Mouse (Mus musculus) liver, embryonic 14.5 days (tissue): ENCODE results near the gene Ppp2r5c. TPM values are rescaled to one million over a fixed set of nuclear protein-coding genes. Genes with fewer than 3 reads are reported as not detected.

ENCODE experiments used
- ATAC-seq: fragments of 200-750 bp; cut with Nextera tagmentation; 2 replicates; pipeline ENCODE4 v1.8.0; 2017; ENCODE audit warnings: moderate number of reproducible peaks, mild to moderate bottlenecking, moderate library complexity; ENCODE audit not compliant: insufficient read depth
- DNase-seq, 3 experiments: peaks; one replicate each; pipeline ENCODE4 v3.0.0-alpha.2; 2012 to 2013; ENCODE audit warnings: low read depth in 3 of 3, low spot score in 3 of 3
- H3K27ac ChIP-seq: fragments of 300-500 bp; sonication (generic); 2 replicates; pipeline ENCODE4 v1.5.1; 2014; ENCODE audit warnings: moderate library complexity, mild to moderate bottlenecking, control low read depth, inconsistent platforms
- H3K27me3 ChIP-seq: fragments of 300-500 bp; sonication (generic); 2 replicates; pipeline ENCODE4 v1.6.1; 2014; ENCODE audit warnings: mild to moderate bottlenecking, low read length, moderate library complexity; ENCODE audit not compliant: control insufficient read depth, insufficient read depth
- H3K36me3 ChIP-seq: fragments of 300-500 bp; sonication (generic); replicated peaks from 2 replicates; pipeline ENCODE4 v1.6.1; 2014; ENCODE audit warnings: low read depth; ENCODE audit not compliant: control insufficient read depth, insufficient read depth
- H3K4me1 ChIP-seq, 2 experiments: fragments of 200-500 bp in 1 of 2; fragments of 300-500 bp in 1 of 2; sonication (generic) in 1 of 2; replicated peaks; 2 replicates each; pipeline ENCODE4 v1.6.1; 2012 to 2014; ENCODE audit warnings: antibody characterized with exemption in 1 of 2, inconsistent platforms in 1 of 2, low read length in 1 of 2; ENCODE audit not compliant: control insufficient read depth in 2 of 2, insufficient read depth in 2 of 2
- H3K4me2 ChIP-seq: fragments of 300-500 bp; sonication (generic); 2 replicates; pipeline ENCODE4 v1.6.1; 2014; ENCODE audit warnings: low read depth, mild to moderate bottlenecking, control low read depth, moderate library complexity
- H3K4me3 ChIP-seq, 2 experiments: fragments of 200-500 bp in 1 of 2; fragments of 300-500 bp in 1 of 2; sonication (generic) in 1 of 2; 2 replicates each; pipeline ENCODE4 v1.5.1; 2012 to 2014; ENCODE audit warnings: low read depth in 2 of 2, low read length in 2 of 2, mild to moderate bottlenecking in 2 of 2, control low read depth in 1 of 2, inconsistent platforms in 1 of 2, moderate library complexity in 1 of 2; ENCODE audit not compliant: insufficient read depth in 1 of 2
- H3K9ac ChIP-seq: fragments of 300-500 bp; sonication (generic); replicated peaks from 2 replicates; pipeline ENCODE4 v1.6.1; 2014; ENCODE audit warnings: mild to moderate bottlenecking, control low read depth, moderate library complexity
- H3K9me3 ChIP-seq: fragments of 300-500 bp; sonication (generic); 2 replicates; pipeline ENCODE4 v1.6.1; 2016; ENCODE audit warnings: low read length, mixed read lengths; ENCODE audit not compliant: control insufficient read depth
- CTCF ChIP-seq: IDR thresholded peaks from 2 replicates; pipeline ENCODE4 v1.5.1; 2016; ENCODE audit warnings: antibody characterized with exemption, low read depth, control low read depth
- EP300 ChIP-seq: IDR thresholded peaks from 2 replicates; pipeline ENCODE4 v1.6.1; 2016; ENCODE audit warnings: antibody characterized with exemption, low read depth
- WGBS: fragments of 180-500 bp; shearing (Covaris S2); extraction: QIAGEN DNeasy Blood & Tissue Kit; methylation state at CpG from one replicate; pipeline ENCODE4 v1.1.7; 2014; ENCODE audit not compliant: insufficient replicate concordance; 5-methylcytosine and 5-hydroxymethylcytosine counted together
- polyA plus RNA-seq, 2 experiments: library from polyadenylated mRNA; depleted of rRNA in 1 of 2; stranded (reverse) in 1 of 2; unstranded in 1 of 2; fragments of >200 nt; fragmentation: Nextera tagmentation in 1 of 2; extraction: Ambion mirVana in 1 of 2; gene quantifications; 2 replicates each; pipeline versions ENCODE4 v1.2.1 to v1.2.3; 2012 to 2014

Gene Ppp2r5c
- polyA plus RNA-seq, 2 experiments = 22.6 to 70.8 TPM

- whole genome bisulfite sequencing = 85% methylated on average over 10 of the region's 10 CpGs
- H3K4me1 ChIP-seq = no peaks in the 10 kb centered on the region
- no peaks in the 10 kb centered on the region for H3K9me3 ChIP-seq
- H3K36me3 ChIP-seq = no peaks in the 10 kb centered on the region; the same call in 1 of the 2 replicates
- ATAC-seq = no peak
- no peak overlapping the region for H3K4me2 ChIP-seq
- H3K27me3 ChIP-seq = no peaks in the 10 kb centered on the region
- no peak overlapping the region for H3K9ac ChIP-seq
- TF ChIP-seq CTCF = no peak
- TF ChIP-seq EP300 = no peak
- DNase-seq = no peak
- H3K4me3 ChIP-seq = no peak overlapping the region
- no peak overlapping the region for H3K27ac ChIP-seq
Measured at GRCm38 (mm10) chr12:110571050-110571449, 124.1 kb downstream of the Ppp2r5c start.

DNA sequence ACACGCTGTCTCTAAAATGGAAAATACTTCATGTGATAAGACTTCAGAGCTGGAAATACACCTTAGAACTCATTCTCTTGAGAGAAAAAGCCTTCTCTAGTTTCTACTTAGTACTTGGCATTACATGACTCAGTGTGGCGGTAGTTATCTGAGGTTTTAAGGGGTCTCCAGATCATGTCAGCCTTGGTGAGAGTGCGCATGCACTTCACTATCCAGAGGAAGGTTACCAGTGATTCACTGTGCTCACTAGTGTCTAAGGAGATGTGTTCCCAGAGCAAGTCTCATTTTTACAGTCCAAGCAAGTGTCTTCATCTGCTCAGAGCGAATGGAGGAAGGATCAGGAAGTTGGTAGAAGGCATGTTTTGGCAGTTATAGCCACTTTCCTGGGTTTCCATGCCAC, 125.4 kb downstream of the Ppp2r5c start:
- no peak overlapping the region for H3K4me3 ChIP-seq
- no peaks in the 10 kb centered on the region for H3K4me1 ChIP-seq
- H3K4me2 ChIP-seq = no peak overlapping the region
- 89% methylated on average over 4 of the region's 4 CpGs for whole genome bisulfite sequencing
- H3K9ac ChIP-seq = no peak overlapping the region
- no peaks in the 10 kb centered on the region; the same call in 1 of the 2 replicates for H3K36me3 ChIP-seq
- H3K9me3 ChIP-seq = no peaks in the 10 kb centered on the region
- no peak overlapping the region for H3K27ac ChIP-seq
- ATAC-seq (no peak), DNase-seq (no peak)
- H3K27me3 ChIP-seq = no peaks in the 10 kb centered on the region
- TF ChIP-seq EP300 = no peak
- no peak for TF ChIP-seq CTCF

GRCm38 (mm10) chr12:110573635-110574034, 126.7 kb downstream of the Ppp2r5c start:
- Histone ChIP-seq H3K9me3 (no peaks in the 10 kb centered on the region), H3K9ac (no peak overlapping the region), H3K27ac (no peak overlapping the region), H3K4me3 (no peak overlapping the region), H3K36me3 (no peaks in the 10 kb centered on the region; the same call in 1 of the 2 replicates), H3K4me1 (no peaks in the 10 kb centered on the region), H3K4me2 (no peak overlapping the region), H3K27me3 (no peaks in the 10 kb centered on the region)
- WGBS = 67% methylated on average over 8 of the region's 8 CpGs
- ATAC-seq (no peak), DNase-seq (no peak)
- no peak for TF ChIP-seq EP300
- no peak for TF ChIP-seq CTCF

GRCm38 (mm10) chr12:110575926-110576325, 129.0 kb downstream of the Ppp2r5c start:
- H3K9me3 ChIP-seq = no peaks in the 10 kb centered on the region
- H3K4me3 ChIP-seq = no peak overlapping the region
- H3K27me3 ChIP-seq = no peaks in the 10 kb centered on the region
- no peak for DNase-seq
- H3K9ac ChIP-seq = no peak overlapping the region
- no peaks in the 10 kb centered on the region; the same call in 1 of the 2 replicates for H3K36me3 ChIP-seq
- WGBS = 70% methylated on average over 4 of the region's 4 CpGs
- no peaks in the 10 kb centered on the region for H3K4me1 ChIP-seq
- H3K27ac ChIP-seq = no peak overlapping the region
- no peak for ATAC-seq
- TF ChIP-seq CTCF (no peak), EP300 (no peak)
- H3K4me2 ChIP-seq = no peak overlapping the region

DNA sequence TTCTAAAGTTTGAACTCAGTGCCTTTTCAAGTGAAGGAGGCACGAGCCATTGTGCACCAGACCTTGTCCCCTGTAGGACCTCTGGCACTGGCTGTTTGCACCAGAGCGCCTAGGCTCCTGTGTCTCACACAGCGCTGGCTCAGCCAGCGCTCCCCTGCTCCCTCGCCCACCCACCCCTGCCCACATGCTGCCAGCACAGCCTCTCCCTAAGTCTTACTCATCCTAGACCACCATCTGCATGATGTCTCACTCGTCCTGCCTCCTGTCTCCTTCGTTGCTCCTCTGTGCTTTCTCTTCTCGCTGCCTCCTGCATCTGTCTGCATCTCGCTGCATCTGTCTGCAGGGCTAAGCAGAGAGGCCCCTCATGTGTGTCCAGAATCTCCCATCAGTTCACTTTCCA, 131.4 kb downstream of the Ppp2r5c start:
- 82% methylated on average over 9 of the region's 9 CpGs for WGBS
- H3K27me3 ChIP-seq = no peaks in the 10 kb centered on the region
- H3K4me1 ChIP-seq = no peaks in the 10 kb centered on the region
- no peaks in the 10 kb centered on the region; the same call in 1 of the 2 replicates for H3K36me3 ChIP-seq
- H3K4me2 ChIP-seq = no peak overlapping the region
- H3K9me3 ChIP-seq = no peaks in the 10 kb centered on the region
- no peak for ATAC-seq
- TF ChIP-seq EP300 (no peak), CTCF (no peak)
- no peak for DNase-seq
- H3K4me3 ChIP-seq = no peak overlapping the region
- H3K9ac ChIP-seq = no peak overlapping the region
- no peak overlapping the region for H3K27ac ChIP-seq
